Mouse (Mus musculus) natural killer cell, adult 2 months (primary cell): Measurements from ENCODE around the gene Gm20388.
"Not testable (repeated sequence)": the region's sequence is repeated elsewhere in the genome, so short reads cannot be mapped to it uniquely, and the experiment has no call there.

Experiments
- DNase-seq, 2 experiments: peaks; one replicate each; pipeline ENCODE4 v3.0.0; 2022; ENCODE audit warnings: low spot score in 2 of 2

Gene Gm20388

GRCm38 (mm10) chr8:123433241-123433974, 3522.8 kb downstream of the Gm20388 start:
- DNase-seq, result not testable (repeated sequence)

DNA sequence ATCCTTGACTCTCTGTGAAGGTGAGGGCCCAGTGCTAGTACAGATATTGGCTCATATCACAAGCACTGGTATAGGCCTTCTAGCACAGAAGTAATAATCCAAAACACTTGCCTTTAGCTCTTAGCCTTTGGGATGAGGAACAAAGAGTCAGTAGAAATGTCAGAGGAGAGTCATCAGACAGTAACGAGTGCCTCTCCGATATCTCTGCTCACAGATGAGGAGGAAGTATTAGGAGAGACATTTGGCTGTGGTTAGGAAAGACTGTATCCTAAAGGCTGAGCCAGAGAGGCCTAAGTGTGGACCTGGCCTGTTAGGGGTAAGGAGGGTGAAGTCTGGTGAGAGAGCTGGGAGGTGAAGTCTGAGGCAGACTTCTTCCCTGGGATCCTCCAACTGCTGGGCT, 3531.1 kb downstream of the Gm20388 start:
- no peak for DNase-seq

DNA sequence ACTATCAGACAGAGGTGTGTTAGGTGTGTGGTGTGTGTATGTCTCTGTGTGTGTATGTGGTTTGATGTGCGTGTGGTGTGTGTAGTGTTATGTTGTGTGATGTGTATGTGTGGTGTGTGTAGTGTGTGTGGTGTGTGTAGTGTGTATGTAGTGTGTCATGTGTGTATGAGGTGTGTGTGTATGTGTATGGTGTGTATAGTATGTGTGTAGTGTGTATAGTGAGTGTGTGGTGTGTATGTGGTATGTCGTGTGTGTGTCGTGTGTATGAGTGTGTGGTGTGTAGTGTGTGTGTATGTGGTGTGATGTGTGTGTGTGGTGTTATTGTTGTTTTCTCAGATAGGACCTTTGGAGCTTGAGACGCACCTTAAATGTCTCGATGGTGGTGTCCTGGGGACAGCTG, 3531.7 kb downstream of the Gm20388 start:
- no peak for DNase-seq

GRCm38 (mm10) chr8:123442871-123443575, 3532.4 kb downstream of the Gm20388 start:
- peak; percentile 86 to 90 for DNase-seq

DNA sequence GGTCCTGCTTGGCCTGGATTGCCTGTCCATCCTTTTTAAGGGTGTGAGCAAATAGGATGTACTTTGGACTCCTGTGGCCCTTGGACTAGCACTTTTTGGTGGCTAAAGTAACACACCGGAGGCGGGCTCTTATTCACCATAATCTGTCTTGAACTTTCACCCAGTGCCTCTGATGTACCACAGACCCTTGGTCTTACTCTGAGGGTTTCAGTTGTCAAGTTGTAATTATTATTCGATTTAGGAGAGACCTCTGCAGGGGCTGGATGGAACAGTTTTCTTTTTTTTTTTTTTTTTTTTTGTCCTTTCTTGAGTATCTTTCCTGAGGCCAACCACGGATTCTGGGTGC, 3532.9 kb downstream of the Gm20388 start:
- no peak for DNase-seq

DNA sequence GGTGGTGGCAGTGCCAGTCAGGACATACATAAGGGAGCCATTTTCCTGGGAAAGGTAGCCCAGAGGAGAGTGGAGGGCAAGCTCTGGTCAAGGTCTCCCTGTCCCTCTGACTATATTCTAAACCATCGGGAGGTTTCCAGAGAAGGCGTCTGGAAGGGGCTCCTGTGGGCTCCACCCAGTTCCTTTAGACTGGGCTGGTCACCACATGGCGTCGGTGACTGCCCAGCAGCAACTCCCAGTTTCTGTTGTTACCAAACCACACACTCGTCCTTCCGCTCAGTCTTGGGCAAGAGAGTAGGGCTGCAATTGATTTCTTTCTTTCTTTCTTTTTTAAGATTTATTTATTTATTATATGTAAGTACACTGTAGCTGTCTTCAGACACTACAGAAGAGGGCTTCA, 3533.5 kb downstream of the Gm20388 start:
- DNase-seq, result no peak

DNA sequence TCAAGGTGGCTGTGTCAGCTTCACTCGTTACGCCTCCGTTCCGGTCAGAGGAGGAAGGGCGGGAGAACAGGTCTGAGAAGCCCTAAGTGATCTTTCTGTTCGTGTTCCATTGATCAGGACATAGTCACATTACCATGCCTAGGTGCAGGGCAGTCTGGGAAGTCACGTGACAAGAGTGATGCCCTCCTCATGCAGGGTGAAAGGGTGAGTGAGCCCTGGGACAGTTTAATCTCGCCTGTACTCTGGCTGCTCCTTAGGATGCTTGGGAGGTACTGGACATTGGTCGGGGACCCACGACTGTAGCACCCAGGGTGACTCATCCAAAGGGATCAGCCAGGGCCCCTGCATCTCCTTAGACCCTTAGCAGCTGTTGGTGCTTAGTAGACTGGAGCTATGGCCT, 3535.3 kb downstream of the Gm20388 start:
- DNase-seq, result no peak

DNA sequence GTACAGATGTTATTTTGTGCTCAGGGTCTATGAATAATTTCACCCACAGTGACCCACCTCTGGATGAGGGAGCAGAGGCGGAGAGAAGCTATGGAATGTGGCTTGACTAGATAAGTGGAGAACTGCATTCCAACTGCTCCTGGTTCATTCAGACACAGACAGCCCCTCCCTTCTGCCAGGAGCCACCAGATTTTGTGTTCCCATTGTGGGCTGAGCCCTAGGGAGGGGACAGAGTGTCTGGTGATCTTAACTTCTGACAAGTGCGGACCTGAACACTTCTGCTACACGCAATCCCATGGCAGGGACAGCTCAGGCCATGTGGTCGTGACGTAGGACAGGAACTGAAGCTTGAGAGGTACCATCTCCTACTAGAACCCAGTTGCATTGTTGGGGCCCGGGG, 3536.2 kb downstream of the Gm20388 start:
- DNase-seq, result no peak

DNA sequence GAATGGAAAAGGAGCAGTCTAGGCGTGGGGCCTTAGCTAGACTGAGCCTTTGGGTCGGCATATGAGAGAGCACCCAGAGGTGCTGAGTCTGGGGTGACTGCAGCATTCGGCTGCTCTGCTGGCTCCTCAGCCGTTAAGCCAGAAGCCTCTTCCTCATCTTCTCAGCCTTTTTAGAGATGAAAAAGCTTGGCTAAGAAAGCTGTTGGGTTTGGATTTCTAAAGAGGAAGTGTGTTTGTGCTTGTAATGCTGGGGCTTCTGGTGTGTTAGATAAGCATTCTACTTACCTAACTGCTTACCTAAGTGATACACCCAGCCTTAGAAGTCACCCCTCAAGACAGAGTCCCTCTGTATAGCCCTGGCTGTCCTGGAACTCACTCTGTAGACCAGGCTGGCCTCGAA, 3540.1 kb downstream of the Gm20388 start:
- no peak for DNase-seq

- DNase-seq, result not testable (repeated sequence)
These were observed 3541.1 kb downstream of the Gm20388 start for GRCm38 (mm10) chr8:123451747-123452146.

GRCm38 (mm10) chr8:123452149-123452548, 3541.5 kb downstream of the Gm20388 start:
- no peak for DNase-seq

DNA sequence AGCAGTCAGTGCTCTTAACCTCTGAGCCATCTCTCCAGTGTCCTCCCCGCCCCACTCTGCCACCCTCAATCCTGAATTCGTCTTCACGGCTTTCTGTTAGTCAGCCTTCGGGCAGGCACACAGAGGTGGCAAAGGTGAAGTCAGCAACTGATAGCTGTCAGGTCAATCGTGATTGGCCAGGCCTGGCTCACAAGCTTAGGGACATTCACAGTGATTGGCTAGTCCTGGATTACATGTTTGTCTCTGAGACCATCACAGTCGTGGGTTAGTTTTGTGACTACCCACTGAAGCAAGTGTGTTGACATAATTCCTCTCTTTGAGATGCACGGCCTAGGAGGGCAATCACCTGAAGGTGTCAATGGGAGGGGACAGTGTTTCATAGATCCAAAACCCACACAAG, 3542.7 kb downstream of the Gm20388 start:
- DNase-seq, result no peak

- DNase-seq, result no peak
These were observed 3543.3 kb downstream of the Gm20388 start for GRCm38 (mm10) chr8:123453951-123454350.

DNA sequence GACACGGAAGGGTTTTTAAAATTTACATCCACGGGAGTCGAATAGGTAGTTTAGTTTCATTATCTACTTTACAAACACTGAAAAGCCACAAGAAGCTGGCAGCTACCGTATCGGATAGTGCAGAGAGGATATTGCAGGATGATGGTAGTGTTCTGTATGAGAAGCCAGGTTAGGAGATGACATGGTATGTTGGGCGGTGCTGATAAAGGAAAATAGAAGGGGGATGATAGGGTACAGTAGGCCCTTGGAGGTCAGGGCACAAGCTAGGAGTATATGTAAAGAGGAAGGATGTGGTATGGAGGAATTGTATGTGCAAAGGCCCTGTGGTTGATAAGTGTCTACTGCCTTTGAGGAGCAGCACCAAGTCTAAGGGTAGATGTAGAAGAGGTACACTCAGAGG, 3543.9 kb downstream of the Gm20388 start:
- DNase-seq, result no peak

DNA sequence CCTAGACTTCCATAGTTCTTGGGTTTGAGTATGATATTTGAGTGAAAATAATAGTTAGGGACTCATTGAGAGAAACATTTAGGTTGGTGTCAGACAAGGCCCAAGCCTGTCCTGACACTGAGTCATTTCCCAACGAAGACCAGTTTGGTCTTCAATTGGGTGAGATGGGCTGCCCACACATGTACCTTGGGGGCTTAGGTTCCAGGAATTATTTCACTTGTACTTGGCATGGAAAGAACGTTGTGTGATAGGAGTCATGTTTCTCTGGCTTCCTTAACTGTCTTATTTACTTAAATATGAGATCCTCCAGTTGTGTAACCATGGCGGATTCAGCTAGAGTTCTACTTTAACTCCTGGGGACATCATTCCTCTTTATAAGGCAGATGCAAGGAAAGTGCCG, 3553.0 kb downstream of the Gm20388 start:
- no peak for DNase-seq

DNA sequence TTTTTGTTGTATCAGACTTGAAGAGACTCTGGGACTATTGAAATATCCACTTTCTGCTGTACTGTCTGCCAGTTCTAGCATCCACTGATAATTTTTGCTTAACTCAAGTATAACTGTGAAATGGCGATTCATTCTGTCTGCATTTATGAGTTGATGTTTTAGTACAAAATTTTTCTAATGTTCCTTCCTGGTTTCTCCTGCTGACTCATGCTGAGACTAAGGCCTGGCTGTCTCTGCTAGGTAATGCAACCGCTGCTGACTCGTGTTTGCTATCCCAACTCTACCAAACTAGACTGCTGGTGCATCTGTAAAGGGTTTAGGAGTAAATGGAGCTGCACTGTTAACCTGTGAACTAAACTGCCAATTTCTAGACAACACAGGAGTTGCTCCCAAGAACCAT, 3556.8 kb downstream of the Gm20388 start:
- no peak for DNase-seq

DNA sequence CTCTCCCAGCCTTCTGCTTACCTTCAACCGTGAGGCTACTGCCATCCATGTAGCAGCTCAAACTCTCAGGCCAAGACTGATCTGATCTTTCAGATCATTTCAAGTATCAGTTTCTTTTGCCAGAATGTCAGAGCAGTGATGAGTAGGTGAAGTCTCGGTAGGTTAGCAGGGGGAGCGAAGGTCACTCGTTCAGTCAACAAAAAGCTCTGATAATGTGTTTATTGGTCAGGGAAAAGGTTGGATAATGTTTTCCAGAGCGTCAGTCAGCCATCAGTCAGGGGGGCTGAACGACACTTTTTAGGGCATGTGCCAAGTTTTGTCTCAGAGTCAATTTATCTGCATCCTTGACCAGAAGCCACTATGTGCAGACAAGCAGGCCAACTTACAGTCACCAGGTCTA, 3562.3 kb downstream of the Gm20388 start:
- not testable (repeated sequence) for DNase-seq

- not testable (repeated sequence) for DNase-seq
These were observed 3563.9 kb downstream of the Gm20388 start for GRCm38 (mm10) chr8:123474549-123474948.

GRCm38 (mm10) chr8:123476911-123477736, 3566.5 kb downstream of the Gm20388 start:
- no peak for DNase-seq

GRCm38 (mm10) chr8:123477737-123478258, 3567.2 kb downstream of the Gm20388 start, which contains the start of gene Afg3l1:
Gene Afg3l1 (plus strand): TSS chr8:123477903.
- DNase-seq, result peak; percentile 91 to 92

DNA sequence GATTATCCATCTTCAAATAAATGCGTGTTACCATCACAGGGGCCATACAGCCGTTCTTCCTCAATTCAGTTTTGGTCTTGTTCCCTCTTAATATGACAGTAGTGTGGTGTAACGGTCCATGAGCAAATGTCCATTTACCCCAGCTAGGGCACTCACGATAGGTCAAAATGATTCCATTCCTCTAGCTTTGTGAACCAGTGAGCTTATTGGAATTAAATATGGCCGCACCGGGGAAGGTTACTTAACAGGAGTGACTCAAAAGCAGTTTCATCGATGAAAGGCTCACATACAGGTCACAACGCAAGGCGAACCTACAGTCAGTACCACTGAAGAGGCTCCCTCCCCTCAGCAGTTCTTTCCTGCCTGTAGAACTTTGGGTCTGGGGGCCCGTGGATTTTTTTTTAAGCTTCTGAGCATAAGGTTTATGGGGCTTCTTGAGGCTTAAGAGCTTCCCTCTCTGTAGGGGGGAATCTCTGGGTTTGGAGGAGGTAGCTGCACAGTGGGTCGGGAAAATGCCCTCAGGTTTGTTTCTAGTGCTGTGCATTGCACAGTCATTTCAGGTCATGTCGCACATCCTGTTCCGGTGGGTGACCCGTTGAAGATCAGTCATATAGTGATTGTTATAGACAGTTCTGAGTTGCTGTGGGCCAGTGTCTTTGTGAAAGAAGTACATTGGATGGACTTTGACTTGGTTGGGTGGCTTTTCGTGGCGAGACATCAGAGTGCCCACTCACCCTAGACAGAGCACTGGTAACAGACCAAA, 3568.0 kb downstream of the Gm20388 start:
- peak; percentile 19 to 34 for DNase-seq
